Mouse (Mus musculus): ENCODE data around the gene Cep57l1. TPM values are rescaled to one million over a fixed set of nuclear protein-coding genes. Genes with fewer than 3 reads are reported as not detected.
"Not testable (repeated sequence)": the region's sequence is repeated elsewhere in the genome, so short reads cannot be mapped to it uniquely, and the experiment has no call there.

The Cep57l1 gene
- polyA plus RNA-seq, 1 experiment from 2014 or later, result 22.8 TPM

- no peaks in the 10 kb centered on the region for H3K9me3 ChIP-seq (ENCODE audit: control insufficient read depth, low read depth, low read length)
- no peak overlapping the region for H3K27ac ChIP-seq (ENCODE audit: low read length)
- no peaks in the 10 kb centered on the region for H3K4me1 ChIP-seq (ENCODE audit: control insufficient read depth, insufficient read depth, low read length)
- H3K27me3 ChIP-seq (ENCODE audit: control insufficient read depth, insufficient read depth, low read length), result no peaks in the 10 kb centered on the region
- H3K4me3 ChIP-seq (ENCODE audit: low read depth, low read length), result no peak overlapping the region
- H3K36me3 ChIP-seq (ENCODE audit: control insufficient read depth, insufficient read depth, low read length), result no peaks in the 10 kb centered on the region
- H3K9ac ChIP-seq (replicated peaks; ENCODE audit: low read depth, low read length), result no peak overlapping the region
- WGBS, result 83% methylated on average over 2 of the region's 2 CpGs
- H3K4me2 ChIP-seq (replicated peaks; ENCODE audit: low read depth, low read length), result no peak overlapping the region
- no peak for ATAC-seq (ENCODE audit: insufficient number of reproducible peaks, insufficient read depth, low FRiP score, low read depth)
These were observed 20.3 kb upstream of the Cep57l1 start for GRCm38 (mm10) chr10:41829980-41830379.

- Histone ChIP-seq H3K4me1 (ENCODE audit: control insufficient read depth, insufficient read depth, low read length) (no peaks in the 10 kb centered on the region), H3K9ac (replicated peaks; ENCODE audit: low read depth, low read length) (no peak overlapping the region), H3K27ac (ENCODE audit: low read length) (no peak overlapping the region), H3K4me3 (ENCODE audit: low read depth, low read length) (no peak overlapping the region), H3K27me3 (ENCODE audit: control insufficient read depth, insufficient read depth, low read length) (no peaks in the 10 kb centered on the region), H3K9me3 (ENCODE audit: control insufficient read depth, low read depth, low read length) (no peaks in the 10 kb centered on the region), H3K4me2 (replicated peaks; ENCODE audit: low read depth, low read length) (no peak overlapping the region), H3K36me3 (ENCODE audit: control insufficient read depth, insufficient read depth, low read length) (no peaks in the 10 kb centered on the region)
- 79% methylated on average over 5 of the region's 5 CpGs for WGBS
- no peak for ATAC-seq (ENCODE audit: insufficient number of reproducible peaks, insufficient read depth, low FRiP score, low read depth)
These were observed 19.5 kb upstream of the Cep57l1 start for GRCm38 (mm10) chr10:41829191-41829590.

GRCm38 (mm10) chr10:41827784-41828183 lies 18.1 kb upstream of the Cep57l1 start:
- Histone ChIP-seq H3K4me2 (replicated peaks; ENCODE audit: low read depth, low read length) (no peak overlapping the region), H3K4me3 (ENCODE audit: low read depth, low read length) (no peak overlapping the region), H3K36me3 (ENCODE audit: control insufficient read depth, insufficient read depth, low read length) (no peaks in the 10 kb centered on the region), H3K27ac (ENCODE audit: low read length) (no peak overlapping the region), H3K9ac (replicated peaks; ENCODE audit: low read depth, low read length) (no peak overlapping the region), H3K9me3 (ENCODE audit: control insufficient read depth, low read depth, low read length) (no peaks in the 10 kb centered on the region), H3K27me3 (ENCODE audit: control insufficient read depth, insufficient read depth, low read length) (no peaks in the 10 kb centered on the region), H3K4me1 (ENCODE audit: control insufficient read depth, insufficient read depth, low read length) (no peaks in the 10 kb centered on the region)
- ATAC-seq (ENCODE audit: insufficient number of reproducible peaks, insufficient read depth, low FRiP score, low read depth), result no peak
- 89% methylated on average over 4 of the region's 4 CpGs for WGBS

- no peaks in the 10 kb centered on the region for H3K27me3 ChIP-seq (ENCODE audit: control insufficient read depth, insufficient read depth, low read length)
- H3K27ac ChIP-seq (ENCODE audit: low read length), result no peak overlapping the region
- H3K36me3 ChIP-seq (ENCODE audit: control insufficient read depth, insufficient read depth, low read length), result no peaks in the 10 kb centered on the region
- H3K9ac ChIP-seq (replicated peaks; ENCODE audit: low read depth, low read length), result no peak overlapping the region
- ATAC-seq (ENCODE audit: insufficient number of reproducible peaks, insufficient read depth, low FRiP score, low read depth), result no peak
- no peak overlapping the region for H3K4me3 ChIP-seq (ENCODE audit: low read depth, low read length)
- H3K4me1 ChIP-seq (ENCODE audit: control insufficient read depth, insufficient read depth, low read length), result no peaks in the 10 kb centered on the region
- H3K4me2 ChIP-seq (replicated peaks; ENCODE audit: low read depth, low read length), result no peak overlapping the region
- WGBS, result 77% methylated on average over 6 of the region's 6 CpGs
- no peaks in the 10 kb centered on the region for H3K9me3 ChIP-seq (ENCODE audit: control insufficient read depth, low read depth, low read length)
These were observed 16.9 kb upstream of the Cep57l1 start for GRCm38 (mm10) chr10:41826526-41827116.

GRCm38 (mm10) chr10:41825996-41826395 lies 16.3 kb upstream of the Cep57l1 start:
- Histone ChIP-seq H3K9ac (replicated peaks; ENCODE audit: low read depth, low read length) (no peak overlapping the region), H3K36me3 (ENCODE audit: control insufficient read depth, insufficient read depth, low read length) (no peaks in the 10 kb centered on the region), H3K4me1 (ENCODE audit: control insufficient read depth, insufficient read depth, low read length) (no peaks in the 10 kb centered on the region), H3K27ac (ENCODE audit: low read length) (no peak overlapping the region), H3K27me3 (ENCODE audit: control insufficient read depth, insufficient read depth, low read length) (no peaks in the 10 kb centered on the region), H3K4me3 (ENCODE audit: low read depth, low read length) (no peak overlapping the region), H3K4me2 (replicated peaks; ENCODE audit: low read depth, low read length) (no peak overlapping the region), H3K9me3 (ENCODE audit: control insufficient read depth, low read depth, low read length) (no peaks in the 10 kb centered on the region)
- 90% methylated on average over 4 of the region's 4 CpGs for WGBS
- ATAC-seq (ENCODE audit: insufficient number of reproducible peaks, insufficient read depth, low FRiP score, low read depth), result no peak

GRCm38 (mm10) chr10:41825041-41825440 lies 15.4 kb upstream of the Cep57l1 start:
- Histone ChIP-seq H3K27me3 (ENCODE audit: control insufficient read depth, insufficient read depth, low read length) (no peaks in the 10 kb centered on the region), H3K36me3 (ENCODE audit: control insufficient read depth, insufficient read depth, low read length) (no peaks in the 10 kb centered on the region), H3K27ac (ENCODE audit: low read length) (no peak overlapping the region), H3K9me3 (ENCODE audit: control insufficient read depth, low read depth, low read length) (no peaks in the 10 kb centered on the region), H3K4me2 (replicated peaks; ENCODE audit: low read depth, low read length) (no peak overlapping the region), H3K4me1 (ENCODE audit: control insufficient read depth, insufficient read depth, low read length) (no peaks in the 10 kb centered on the region), H3K4me3 (ENCODE audit: low read depth, low read length) (no peak overlapping the region), H3K9ac (replicated peaks; ENCODE audit: low read depth, low read length) (no peak overlapping the region)
- ATAC-seq (ENCODE audit: insufficient number of reproducible peaks, insufficient read depth, low FRiP score, low read depth), result no peak
- 90% methylated on average over 10 of the region's 10 CpGs for WGBS

GRCm38 (mm10) chr10:41823916-41824315 lies 14.2 kb upstream of the Cep57l1 start:
- no peak overlapping the region for H3K27ac ChIP-seq (ENCODE audit: low read length)
- WGBS, result 56% methylated on average over 4 of the region's 4 CpGs

GRCm38 (mm10) chr10:41823282-41823675 lies 13.6 kb upstream of the Cep57l1 start:
- H3K9me3 ChIP-seq (ENCODE audit: control insufficient read depth, low read depth, low read length); H3K4me1 ChIP-seq (ENCODE audit: control insufficient read depth, insufficient read depth, low read length); ATAC-seq (ENCODE audit: insufficient number of reproducible peaks, insufficient read depth, low FRiP score, low read depth); H3K27me3 ChIP-seq (ENCODE audit: control insufficient read depth, insufficient read depth, low read length); H3K27ac ChIP-seq (ENCODE audit: low read length); H3K4me2 ChIP-seq (replicated peaks; ENCODE audit: low read depth, low read length); H3K4me3 ChIP-seq (ENCODE audit: low read depth, low read length); H3K36me3 ChIP-seq (ENCODE audit: control insufficient read depth, insufficient read depth, low read length); H3K9ac ChIP-seq (replicated peaks; ENCODE audit: low read depth, low read length): not testable (repeated sequence)
- WGBS, result 95% methylated on average over 2 of the region's 4 CpGs

More at GRCm38 (mm10) chr10:41823916-41824315, 14.2 kb upstream of the Cep57l1 start:
- no peaks in the 10 kb centered on the region for H3K36me3 ChIP-seq (ENCODE audit: control insufficient read depth, insufficient read depth, low read length)
- no peak overlapping the region for H3K4me3 ChIP-seq (ENCODE audit: low read depth, low read length)
- H3K9me3 ChIP-seq (ENCODE audit: control insufficient read depth, low read depth, low read length), result no peaks in the 10 kb centered on the region
- no peak overlapping the region for H3K4me2 ChIP-seq (replicated peaks; ENCODE audit: low read depth, low read length)
- no peaks in the 10 kb centered on the region for H3K27me3 ChIP-seq (ENCODE audit: control insufficient read depth, insufficient read depth, low read length)
- H3K9ac ChIP-seq (replicated peaks; ENCODE audit: low read depth, low read length), result no peak overlapping the region
- no peak for ATAC-seq (ENCODE audit: insufficient number of reproducible peaks, insufficient read depth, low FRiP score, low read depth)
- H3K4me1 ChIP-seq (ENCODE audit: control insufficient read depth, insufficient read depth, low read length), result no peaks in the 10 kb centered on the region
